Mouse (Mus musculus): ENCODE measurements around the gene Ier5l. TPM values are rescaled to one million over a fixed set of nuclear protein-coding genes. Genes with fewer than 3 reads are reported as not detected.

Ier5l gene
- total RNA-seq, 2 experiments from 2014 or later: 5.9 to 8.4 TPM

DNA sequence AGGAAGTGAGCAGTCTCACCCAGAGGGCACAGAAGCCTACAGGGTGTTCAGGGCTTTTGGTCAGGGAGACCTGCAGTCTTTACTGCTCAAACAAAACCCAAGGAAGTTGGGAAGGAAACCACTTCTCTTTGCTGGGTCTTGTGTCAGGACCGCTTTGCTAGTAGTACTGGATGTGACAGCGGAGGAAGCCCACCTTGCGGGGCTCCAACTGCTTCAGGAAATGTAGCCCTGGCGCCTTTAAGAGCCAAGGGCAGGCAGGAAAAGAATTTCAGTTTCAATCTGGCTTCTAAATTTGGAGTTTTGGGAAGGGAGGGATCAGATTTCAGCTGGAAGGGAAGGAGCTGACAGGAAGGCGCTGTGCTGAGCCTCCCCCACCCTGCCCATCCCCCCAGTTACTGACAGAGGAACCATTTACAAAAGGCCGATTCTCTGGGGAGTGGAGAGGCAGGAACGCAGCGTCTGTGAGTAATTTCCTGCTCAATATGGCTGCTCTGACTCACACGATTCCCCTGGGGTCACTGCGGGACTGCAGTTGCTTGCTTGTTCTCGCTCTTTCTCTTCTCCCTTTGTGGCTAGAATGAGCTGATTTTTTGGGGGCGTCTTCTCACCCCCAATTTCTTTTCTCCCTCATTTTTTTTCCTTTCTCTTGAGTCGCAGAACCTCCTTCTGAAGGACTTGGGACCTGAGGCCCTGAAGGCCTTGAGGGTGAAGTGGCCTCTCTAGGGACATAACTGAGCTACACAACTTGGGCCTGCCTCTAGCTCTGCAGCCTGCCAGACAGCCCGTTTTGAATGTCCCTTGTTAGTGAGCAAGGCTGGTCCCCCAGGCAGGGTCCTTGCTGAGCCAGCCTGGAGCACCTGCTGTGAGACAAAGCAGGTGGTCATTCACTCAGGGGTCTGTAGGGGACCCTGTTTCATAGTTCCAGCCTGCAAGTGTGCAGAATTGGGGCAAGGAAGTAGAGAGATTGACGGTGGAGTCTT is 32.2 kb downstream of the Ier5l start:
- DNase-seq: peak; percentile 87

DNA sequence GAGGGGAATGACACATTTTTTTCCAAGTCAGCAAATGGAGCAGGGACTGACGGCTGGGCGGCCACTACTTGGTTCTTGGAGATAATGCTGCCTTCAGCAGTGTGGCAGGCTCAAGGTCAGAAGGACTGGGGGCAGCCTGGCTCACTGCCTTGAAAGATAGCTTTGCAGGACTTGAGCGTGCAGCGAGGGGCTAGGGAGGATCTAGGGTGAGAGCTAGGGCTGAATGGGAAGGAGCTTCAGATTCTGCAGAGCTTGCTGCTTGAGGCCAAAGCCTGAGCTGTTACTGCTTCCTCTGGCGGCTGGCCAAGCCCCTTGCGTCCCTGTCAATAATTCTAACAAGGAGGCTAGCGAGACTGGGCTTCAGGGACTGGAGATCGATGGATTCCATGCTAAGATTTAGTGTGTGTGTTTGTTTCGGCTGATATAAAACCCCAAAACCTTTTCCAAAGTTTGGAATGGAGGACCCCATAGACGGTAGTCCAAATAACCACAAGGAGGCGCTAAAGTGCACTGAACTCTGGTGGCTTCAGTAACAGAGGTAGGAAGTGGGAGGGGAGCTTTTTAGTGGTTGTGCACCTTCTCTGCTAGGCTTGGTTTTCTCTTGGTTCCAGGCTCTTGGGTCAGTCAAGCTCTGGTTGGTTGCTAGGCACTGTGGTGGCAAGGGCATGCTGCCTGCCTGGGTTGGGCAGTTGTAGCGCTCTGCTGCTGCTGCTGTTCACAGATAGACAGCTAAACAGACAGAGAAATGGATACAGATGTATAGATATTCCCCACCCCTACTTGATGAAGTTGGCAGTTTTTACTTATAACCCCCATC is 33.1 kb downstream of the Ier5l start:
- DNase-seq: peak; percentile 76

DNA sequence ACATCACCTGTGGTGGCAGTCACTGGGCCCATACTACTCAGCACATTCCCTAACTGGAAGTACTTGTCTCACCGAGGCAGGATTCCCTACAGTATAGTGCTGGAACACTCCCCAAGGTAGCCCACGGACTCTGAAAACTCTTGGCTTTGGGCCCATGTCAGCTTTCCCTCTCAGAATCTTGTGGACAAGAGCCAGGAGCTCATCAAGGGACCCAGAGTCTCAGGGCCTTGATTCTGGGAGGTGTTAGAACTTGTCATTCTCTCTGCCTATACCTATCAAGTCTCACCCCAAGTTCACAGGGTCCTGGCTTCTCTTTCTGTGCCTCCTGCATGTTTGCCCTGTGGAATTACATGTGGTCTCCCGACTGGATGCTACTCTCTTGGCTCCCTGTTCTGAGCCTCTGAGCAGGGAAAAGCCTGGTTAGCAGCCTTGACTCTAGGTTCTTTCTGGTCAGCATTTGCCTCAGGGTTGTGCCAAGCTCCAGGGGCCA is 33.8 kb downstream of the Ier5l start:
- no peak for DNase-seq

DNA sequence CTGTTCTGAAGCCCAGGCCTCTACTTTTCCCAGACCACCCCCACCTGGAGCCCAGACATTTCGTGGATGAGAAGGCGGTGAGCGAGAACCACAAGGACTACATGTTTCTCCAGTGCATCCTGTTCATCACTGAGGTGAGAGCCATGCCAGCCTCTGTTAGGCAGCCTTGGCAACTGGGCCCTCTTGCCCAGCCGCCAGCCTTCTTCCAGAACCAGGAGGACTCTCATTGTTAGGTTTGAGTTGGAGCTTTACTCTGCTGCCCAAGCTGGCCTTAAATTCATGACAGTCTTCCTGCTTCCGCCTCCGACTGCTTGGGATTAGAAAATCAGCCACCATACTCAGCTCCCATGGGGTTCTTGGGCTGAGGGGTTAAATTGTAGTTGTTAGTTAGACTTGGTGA is 34.4 kb downstream of the Ier5l start:
- no peak for DNase-seq

DNA sequence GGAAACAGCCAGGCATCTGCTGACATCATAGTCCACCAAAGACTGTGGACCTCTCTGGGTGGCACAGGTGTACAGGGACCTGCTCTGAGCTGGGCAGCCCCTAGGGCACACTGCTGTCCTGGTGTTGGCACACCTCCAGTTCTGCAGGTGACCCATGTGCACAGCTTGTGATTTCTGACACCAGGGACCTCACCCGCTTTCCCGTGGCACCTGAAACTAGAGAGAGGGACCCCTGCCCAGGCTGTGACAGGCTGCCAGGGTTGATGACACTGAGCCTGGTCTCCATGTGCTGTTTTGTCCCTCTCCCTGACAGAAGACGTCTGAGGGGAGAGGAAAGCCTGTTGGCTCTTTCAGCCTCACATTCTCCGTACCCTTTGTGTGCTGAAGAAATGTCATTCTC is 36.2 kb downstream of the Ier5l start:
- DNase-seq: no peak

DNA sequence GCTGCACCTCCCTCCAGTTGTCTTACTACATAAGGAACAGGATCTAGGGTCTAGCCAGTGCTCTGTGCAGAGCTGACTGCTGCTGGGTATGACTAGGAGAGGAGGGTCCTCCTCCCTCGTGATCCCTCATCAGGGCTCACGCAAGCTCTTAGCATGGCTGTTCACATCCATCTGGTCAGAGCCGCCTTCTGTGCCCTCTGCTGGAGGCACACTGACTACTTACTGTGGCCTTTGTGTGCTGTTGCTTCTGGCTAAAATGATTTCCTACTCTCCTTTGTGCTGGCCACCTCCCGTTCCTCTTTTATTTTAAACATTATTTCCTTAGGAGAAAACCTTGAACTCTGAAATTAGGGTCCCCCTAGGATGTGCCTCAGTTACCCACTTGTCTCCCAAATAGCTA is 37.2 kb downstream of the Ier5l start:
- no peak for DNase-seq

DNA sequence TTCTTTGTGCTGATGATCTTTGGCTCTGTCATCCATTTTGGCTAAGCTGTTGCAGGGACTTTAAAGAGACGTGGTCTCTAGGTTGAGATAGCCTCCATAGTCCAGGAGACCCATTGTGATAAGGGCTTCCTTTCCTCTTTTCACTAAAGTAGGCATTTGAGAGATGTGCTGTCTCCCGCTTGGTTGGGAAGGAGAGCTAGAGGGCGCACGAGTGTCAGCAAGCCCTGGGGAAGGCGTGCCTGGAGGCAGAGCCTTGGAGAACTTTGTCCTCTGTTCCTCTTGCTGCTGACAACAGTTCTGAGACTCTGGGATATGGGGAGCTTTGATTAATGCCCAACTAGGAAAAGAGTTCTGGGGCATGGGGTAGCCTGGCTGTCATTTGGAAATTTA is 37.9 kb downstream of the Ier5l start:
- peak; percentile 65 for DNase-seq

DNA sequence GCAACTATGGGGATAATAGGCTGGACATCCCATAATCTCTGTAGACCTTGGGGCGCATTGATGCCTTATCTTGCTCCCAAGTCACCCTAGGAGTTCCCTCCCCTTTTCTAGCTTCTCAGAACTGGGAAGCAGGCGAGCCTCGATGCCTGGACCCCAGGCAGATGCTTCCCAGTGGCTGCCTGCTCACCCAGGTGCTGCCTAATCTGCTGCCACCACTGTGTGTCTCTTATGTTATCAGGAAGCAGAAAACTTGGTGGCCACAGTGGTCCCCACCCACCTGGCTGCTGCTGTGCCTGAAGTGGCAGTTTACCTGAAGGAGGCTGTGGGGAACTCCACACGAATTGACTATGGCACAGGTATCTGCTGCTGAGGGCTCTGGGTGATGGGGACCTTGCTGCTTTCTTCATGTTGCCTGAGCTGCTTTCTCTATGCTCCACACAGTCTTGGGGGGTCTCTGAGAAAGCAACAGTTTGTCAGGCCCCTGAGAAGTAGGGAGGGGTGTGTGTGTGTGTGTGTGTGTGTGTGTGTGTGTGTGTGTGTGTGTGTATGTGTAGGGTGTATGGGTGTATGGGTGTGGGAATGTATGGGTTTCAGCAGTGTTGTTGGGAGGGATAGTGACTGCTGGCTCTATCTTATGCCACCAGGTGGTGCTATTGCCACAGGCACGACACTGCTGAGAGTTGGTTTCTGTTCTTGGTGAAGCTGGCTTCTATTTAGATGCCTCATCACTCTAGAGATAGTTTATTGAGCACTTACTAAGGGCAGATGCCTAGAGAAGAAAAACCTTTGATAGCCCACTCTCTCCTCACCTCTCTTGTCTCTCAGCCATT is 38.5 kb downstream of the Ier5l start:
- DNase-seq: peak; percentile 81

DNA sequence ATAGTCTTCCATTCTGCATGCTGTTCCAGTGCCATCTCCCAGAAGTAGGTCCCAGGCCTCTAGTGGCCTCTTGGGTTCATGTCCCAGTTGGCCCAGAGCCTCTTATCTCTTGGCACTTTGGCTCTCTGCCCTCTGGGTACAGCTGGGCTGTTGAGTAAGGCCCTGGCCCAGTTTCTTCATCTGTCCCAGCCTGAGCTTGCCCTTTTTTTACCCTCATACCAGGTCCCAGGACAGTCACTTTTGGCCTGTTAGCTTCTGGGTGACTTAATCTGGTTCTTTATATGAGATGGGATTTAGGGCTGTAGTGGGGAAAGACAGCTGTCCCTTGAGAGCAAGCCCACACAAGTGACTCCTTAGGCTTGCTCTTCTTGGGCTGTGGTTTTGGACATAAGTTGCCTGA is 44.9 kb downstream of the Ier5l start:
- DNase-seq: peak; percentile 87

Other genes with a start within 250 kb of the Ier5l start
- 10 to 100 TPM; 43.5 to 53.2 TPM for gene Lrrc8a, start 236.5 kb downstream of the Ier5l start, total RNA-seq (2021)
- gene Gm28035, start 233.7 kb downstream of the Ier5l start, total RNA-seq (2021): 1 to 10 TPM; 1.9 to 2.0 TPM
- 10 to 100 TPM; 23.7 to 24.1 TPM for gene Phyhd1, start 208.0 kb downstream of the Ier5l start, total RNA-seq (2021)
- gene Gm28038, start 193.2 kb downstream of the Ier5l start, total RNA-seq (2021): not detected
- 10 to 100 TPM; 43.4 to 46.2 TPM for gene Dolk, start 187.9 kb downstream of the Ier5l start, total RNA-seq (2021)
- 10 to 100 TPM; 37.9 to 45.3 TPM for gene Nup188, start 187.8 kb downstream of the Ier5l start, total RNA-seq (2021)
- gene Sh3glb2, start 114.9 kb downstream of the Ier5l start, total RNA-seq (2021): 10 to 100 TPM; 70.9 to 89.7 TPM
- gene Miga2, start 110.0 kb downstream of the Ier5l start, total RNA-seq (2021): 100 to 1,000 TPM in 1 of 2 experiments, 10 to 100 TPM in 1; 97.5 to 111 TPM
- gene Dolpp1, start 82.0 kb downstream of the Ier5l start, total RNA-seq (2021): 10 to 100 TPM; 14.5 to 23.6 TPM
- 100 to 1,000 TPM; 317 to 355 TPM for gene Crat, start 58.4 kb downstream of the Ier5l start, total RNA-seq (2021)
- gene Ptpa, start 58.2 kb downstream of the Ier5l start, total RNA-seq (2021): 100 to 1,000 TPM; 152 to 170 TPM
- gene Cstad, start 120.8 kb upstream of the Ier5l start, total RNA-seq (2021): 1 to 10 TPM; 1.7 to 3.7 TPM

All from adrenal gland, postnatal 10 days (tissue).